19 mouse cellular contexts compared by ENCODE assay signal in the genomic region with DNA sequence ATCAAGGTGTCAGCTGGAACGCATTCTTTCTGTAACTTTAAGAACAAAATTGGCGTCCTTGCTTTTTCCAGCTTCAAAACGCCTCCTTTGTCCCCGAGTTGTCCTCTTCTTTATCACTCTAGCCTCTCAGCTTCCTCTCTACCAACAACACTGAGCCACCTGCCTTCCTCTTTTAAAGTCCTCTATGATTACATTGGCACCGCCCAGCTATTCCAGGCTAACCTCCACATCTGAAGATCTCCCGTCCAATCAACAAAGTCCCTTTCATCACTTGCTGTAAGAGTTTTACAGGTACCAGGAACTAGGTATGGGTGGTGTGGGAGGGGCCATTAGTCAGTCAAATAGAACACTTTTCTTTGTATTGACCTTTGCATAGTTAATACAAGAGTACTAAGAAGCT. TPM values are rescaled to one million over a fixed set of nuclear protein-coding genes. Genes with fewer than 3 reads are reported as not detected.
DNase-seq lines count a peak whose midpoint lies in the region; ATAC-seq and TF ChIP-seq lines count a peak whose summit lies in the region.
"Had no signal": no experiment of that assay in that cellular context is flagged by ENCODE, and none has a peak within 500 bp of the region (broad histone marks: within the 10 kb centered on the region; RNA-seq: fewer than 3 reads in every experiment).

No protein-coding gene starts in this region.

- WGBS in liver, adult 2 months: 29% methylated on average over 6 of the region's 6 CpGs
- WGBS in intestine, embryonic 15.5 days: 48% methylated on average over 6 of the region's 6 CpGs
- 23% methylated on average over 6 of the region's 6 CpGs for WGBS in liver, embryonic 15.5 days (ENCODE audit: insufficient replicate concordance)
- 38% methylated on average over 6 of the region's 6 CpGs for WGBS in stomach, postnatal 0 days

- no peak for TF ChIP-seq CTCF in liver, adult 2 months (IDR thresholded peaks at IDR 0.05; ENCODE audit: low read depth, low read length)
- TF ChIP-seq CTCF in stomach, postnatal 0 days (IDR thresholded peaks at IDR 0.05; ENCODE audit: low read depth): no peak

- no peaks in the 10 kb centered on the region for H3K27me3 ChIP-seq in liver, adult 2 months (ENCODE audit: control insufficient read depth, insufficient read depth, low read length)
- no peaks in the 10 kb centered on the region for H3K27me3 ChIP-seq in intestine, embryonic 15.5 days (replicated peaks)
- no peaks in the 10 kb centered on the region for H3K27me3 ChIP-seq in liver, embryonic 15.5 days
- no peaks in the 10 kb centered on the region for H3K27me3 ChIP-seq in stomach, postnatal 0 days (ENCODE audit: control insufficient read depth, insufficient read depth, low read length)
- H3K27me3 ChIP-seq: embryonic facial prominence, embryonic 13.5 days; Patski had no signal

- H3K9ac ChIP-seq in liver, adult 2 months (ENCODE audit: low read depth, low read length): no peak overlapping the region
- H3K9ac ChIP-seq in intestine, embryonic 15.5 days: no peak overlapping the region
- no peak overlapping the region for H3K9ac ChIP-seq in liver, embryonic 15.5 days
- no peak overlapping the region for H3K9ac ChIP-seq in stomach, postnatal 0 days (ENCODE audit: low read length)
- H3K9ac ChIP-seq: embryonic facial prominence, embryonic 13.5 days; liver, embryonic 14.5 days had no signal

- H3K4me3 ChIP-seq in liver, adult 2 months (ENCODE audit: insufficient read depth, low read depth, low read length): no peak overlapping the region
- no peak overlapping the region for H3K4me3 ChIP-seq in intestine, embryonic 15.5 days (replicated peaks)
- no peak overlapping the region for H3K4me3 ChIP-seq in liver, embryonic 15.5 days (replicated peaks)
- H3K4me3 ChIP-seq in stomach, postnatal 0 days (ENCODE audit: low read depth, low read length): no peak overlapping the region
- H3K4me3 ChIP-seq: embryonic facial prominence, embryonic 13.5 days; forebrain, embryonic 10.5 days had no signal

- peak overlapping the region; percentile 58; the same call in 1 of the 2 replicates for H3K27ac ChIP-seq in liver, adult 2 months (replicated peaks; ENCODE audit: insufficient read depth, low read depth, low read length)
- no peak overlapping the region for H3K27ac ChIP-seq in intestine, embryonic 15.5 days
- 0 out of 2 replicates have a peak overlapping the region, but pooled peaks have one; percentile 19 for H3K27ac ChIP-seq in liver, embryonic 15.5 days (replicated peaks)
- H3K27ac ChIP-seq in stomach, postnatal 0 days (replicated peaks): peak overlapping the region; percentile 35
- H3K27ac ChIP-seq: embryonic facial prominence, embryonic 13.5 days; forebrain, embryonic 10.5 days; kidney, postnatal 0 days had no signal

- no peaks in the 10 kb centered on the region for H3K36me3 ChIP-seq in liver, adult 2 months (ENCODE audit: control insufficient read depth, insufficient read depth, low read length)
- no peaks in the 10 kb centered on the region for H3K36me3 ChIP-seq in intestine, embryonic 15.5 days
- H3K36me3 ChIP-seq in liver, embryonic 15.5 days (replicated peaks): 0 out of 2 replicates have a peak, but pooled peaks cover 3% of the 10 kb centered on the region
- no peaks in the 10 kb centered on the region for H3K36me3 ChIP-seq in stomach, postnatal 0 days (ENCODE audit: control insufficient read depth, insufficient read depth, low read length)
- H3K36me3 ChIP-seq: embryonic facial prominence, embryonic 13.5 days; forebrain, embryonic 10.5 days had no signal

- TF ChIP-seq POLR2A in liver, adult 2 months (IDR thresholded peaks at IDR 0.05; ENCODE audit: extremely low read depth, insufficient read depth, low read length): no peak

- no peaks in the 10 kb centered on the region for H3K9me3 ChIP-seq in intestine, embryonic 15.5 days
- H3K9me3 ChIP-seq in liver, embryonic 15.5 days (replicated peaks): no peaks in the 10 kb centered on the region
- no peaks in the 10 kb centered on the region for H3K9me3 ChIP-seq in stomach, postnatal 0 days (ENCODE audit: control insufficient read depth, low read length)
- H3K9me3 ChIP-seq: embryonic facial prominence, embryonic 13.5 days; forebrain, embryonic 10.5 days had no signal

- H3K4me2 ChIP-seq in intestine, embryonic 15.5 days (replicated peaks): no peak overlapping the region
- peak overlapping the region; percentile 23 for H3K4me2 ChIP-seq in liver, embryonic 15.5 days
- H3K4me2 ChIP-seq in stomach, postnatal 0 days (replicated peaks; ENCODE audit: low read depth): peak overlapping the region; percentile 28; the same call in 1 of the 2 replicates
- H3K4me2 ChIP-seq: embryonic facial prominence, embryonic 13.5 days had no signal

- peaks cover 8% of the 10 kb centered on the region for H3K4me1 ChIP-seq in liver, adult 2 months (ENCODE audit: control insufficient read depth, insufficient read depth, low read length)
- 0 out of 2 replicates have a peak, but pooled peaks cover 4% of the 10 kb centered on the region for H3K4me1 ChIP-seq in intestine, embryonic 15.5 days (replicated peaks)
- H3K4me1 ChIP-seq in liver, embryonic 15.5 days (replicated peaks): peaks cover 69% of the 10 kb centered on the region
- H3K4me1 ChIP-seq in stomach, postnatal 0 days (replicated peaks; ENCODE audit: control insufficient read depth, insufficient read depth): no peaks in the 10 kb centered on the region
- H3K4me1 ChIP-seq: embryonic facial prominence, embryonic 13.5 days had no signal

- peak; percentile 85 for ATAC-seq in intestine, embryonic 15.5 days
- no peak for ATAC-seq in liver, embryonic 15.5 days (ENCODE audit: insufficient read depth)
- ATAC-seq in stomach, postnatal 0 days (ENCODE audit: low FRiP score, low TSS enrichment): peak; percentile 97
- ATAC-seq: CD4-positive, CD25-positive, alpha-beta regulatory T cell, adult 4 months; midbrain, embryonic 16.5 days; Patski had no signal

- H3K79me2 ChIP-seq in liver, adult 2 months (ENCODE audit: control insufficient read depth, insufficient read depth, low read length): peaks cover 15% of the 10 kb centered on the region; the same call in 1 of the 2 replicates

- DNase-seq in liver, adult 2 months (ENCODE audit: extremely low read depth, low read depth, low spot score): peak; percentile 45
- DNase-seq in liver: no peak
- peak; percentile 71 for DNase-seq in stomach, postnatal 0 days (ENCODE audit: low spot score)
- DNase-seq in spleen, postnatal 10 days (ENCODE audit: low spot score in 2 of 2): no peak
- no peak for DNase-seq in Muller cell, postnatal 12 days (ENCODE audit: inconsistent ontology term)
- DNase-seq: cerebellum, adult 11 months; gastrocnemius, postnatal 25 days; layer of hippocampus, adult 9-11 months; right cerebral cortex, postnatal 14 days; thymus, adult 18-20 months had no signal

- TF ChIP-seq EP300 in stomach, postnatal 0 days (optimal IDR thresholded peaks at IDR 0.05): no peak

RNA-seq across cellular contexts. Expression of gene Clcn3, which starts 17.8 kb away (rescaled TPM):
- 26.0 and 27.7 TPM in 2 replicates for total RNA-seq in liver, adult 2 months (2014; rRNA removed)
- 8.9 and 9.8 TPM in 2 replicates for polyA plus RNA-seq in liver, adult 2 months (2012; rRNA removed)
- polyA plus RNA-seq in intestine, embryonic 15.5 days (2015; fragmentation: Nextera tagmentation; extraction: Ambion mirVana): 30.0 and 30.1 TPM in 2 replicates
- polyA plus RNA-seq in liver, embryonic 15.5 days (2015; fragmentation: Nextera tagmentation; extraction: Ambion mirVana): 37.5 and 40.0 TPM in 2 replicates
- polyA plus RNA-seq in stomach, postnatal 0 days (2015; fragmentation: Nextera tagmentation; extraction: Ambion mirVana): 21.3 and 21.7 TPM in 2 replicates

RNA-seq across cellular contexts. Expression of gene Nek1, which starts 27.7 kb away (rescaled TPM):
- total RNA-seq in liver, adult 2 months (2014; rRNA removed): 7.0 and 7.7 TPM in 2 replicates
- 2.0 and 3.1 TPM in 2 replicates for polyA plus RNA-seq in liver, adult 2 months (2012; rRNA removed)
- polyA plus RNA-seq in intestine, embryonic 15.5 days (2015; fragmentation: Nextera tagmentation; extraction: Ambion mirVana): 16.6 and 17.4 TPM in 2 replicates
- 6.9 and 7.1 TPM in 2 replicates for polyA plus RNA-seq in liver, embryonic 15.5 days (2015; fragmentation: Nextera tagmentation; extraction: Ambion mirVana)
- polyA plus RNA-seq in stomach, postnatal 0 days (2015; fragmentation: Nextera tagmentation; extraction: Ambion mirVana): 6.9 and 7.8 TPM in 2 replicates

Comparison
In these comparisons a context has a peak if more than half of its experiments do, and no peak if none do; other contexts are left out.
1. DNase-seq: peak in liver, adult 2 months (single experiment) and stomach, postnatal 0 days (single experiment); none in liver (single experiment), spleen, postnatal 10 days (0 of 2) and Muller cell, postnatal 12 days (single experiment).